Mouse (Mus musculus): ENCODE results near the gene Slc46a1. TPM values are rescaled to one million over a fixed set of nuclear protein-coding genes. Genes with fewer than 3 reads are reported as not detected.

The Slc46a1 gene
- polyA plus RNA-seq, 1 experiment from 2014 or later, result 19.0 TPM

DNA sequence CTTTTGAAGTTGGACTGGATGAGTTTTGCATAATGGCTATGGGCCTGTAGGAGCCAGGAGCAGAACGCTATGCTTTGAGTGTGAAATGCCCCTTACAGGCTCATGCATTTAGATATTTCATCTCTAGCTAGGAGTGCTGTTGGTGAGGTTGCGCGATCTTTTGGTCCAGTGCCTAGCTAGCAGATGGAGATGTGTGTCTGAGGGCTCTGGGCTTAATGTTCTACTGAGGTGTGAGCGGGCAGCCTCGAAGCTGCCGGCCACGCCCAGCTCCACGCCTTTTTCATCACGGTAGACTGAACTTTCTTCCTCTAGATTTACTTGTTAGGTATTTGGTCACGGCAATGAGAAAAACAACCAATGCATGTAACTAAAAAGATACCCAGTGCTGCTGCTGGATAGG, 34.3 kb upstream of the Slc46a1 start:
- Histone ChIP-seq H3K4me2 (replicated peaks) (no peak overlapping the region), H3K9ac (no peak overlapping the region), H3K4me3 (replicated peaks) (no peak overlapping the region), H3K36me3 (no peaks in the 10 kb centered on the region), H3K9me3 (replicated peaks) (no peaks in the 10 kb centered on the region), H3K27me3 (no peaks in the 10 kb centered on the region), H3K27ac (replicated peaks) (no peak overlapping the region), H3K4me1 (peaks cover 7% of the 10 kb centered on the region; the same call in 1 of the 2 replicates)
- 78% methylated on average over 10 of the region's 10 CpGs for WGBS
- no peak for ATAC-seq (ENCODE audit: insufficient number of reproducible peaks, low FRiP score, low TSS enrichment, low read depth)

DNA sequence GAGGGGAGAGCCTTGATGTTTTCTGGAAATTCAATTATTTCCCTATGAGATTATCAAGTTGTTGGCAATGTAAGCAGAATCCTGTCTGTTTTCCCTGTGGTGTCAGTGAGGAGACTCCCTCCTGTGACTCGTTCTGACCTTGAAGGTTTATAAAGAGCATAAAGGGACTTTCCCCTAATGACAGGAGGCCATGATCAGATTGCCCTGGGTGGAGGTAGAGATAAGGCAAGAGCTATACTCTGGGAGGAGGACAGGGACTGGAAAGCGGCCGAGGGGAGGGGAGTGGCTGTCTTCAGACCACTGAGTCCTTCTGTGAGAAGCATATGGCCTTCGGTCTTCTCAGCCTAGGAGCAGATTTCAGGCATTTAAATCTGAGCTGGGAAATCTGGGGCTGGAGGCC, 31.4 kb upstream of the Slc46a1 start:
- ATAC-seq (ENCODE audit: insufficient number of reproducible peaks, low FRiP score, low TSS enrichment, low read depth), result no peak
- 65% methylated on average over 4 of the region's 4 CpGs for WGBS
- no peaks in the 10 kb centered on the region for H3K9me3 ChIP-seq (replicated peaks)
- H3K4me1 ChIP-seq, result peaks cover 9% of the 10 kb centered on the region; the same call in 1 of the 2 replicates
- no peak overlapping the region for H3K27ac ChIP-seq (replicated peaks)
- H3K36me3 ChIP-seq, result no peaks in the 10 kb centered on the region
- no peaks in the 10 kb centered on the region for H3K27me3 ChIP-seq
- no peak overlapping the region for H3K4me3 ChIP-seq (replicated peaks)
- no peak overlapping the region for H3K4me2 ChIP-seq (replicated peaks)
- H3K9ac ChIP-seq, result no peak overlapping the region

DNA sequence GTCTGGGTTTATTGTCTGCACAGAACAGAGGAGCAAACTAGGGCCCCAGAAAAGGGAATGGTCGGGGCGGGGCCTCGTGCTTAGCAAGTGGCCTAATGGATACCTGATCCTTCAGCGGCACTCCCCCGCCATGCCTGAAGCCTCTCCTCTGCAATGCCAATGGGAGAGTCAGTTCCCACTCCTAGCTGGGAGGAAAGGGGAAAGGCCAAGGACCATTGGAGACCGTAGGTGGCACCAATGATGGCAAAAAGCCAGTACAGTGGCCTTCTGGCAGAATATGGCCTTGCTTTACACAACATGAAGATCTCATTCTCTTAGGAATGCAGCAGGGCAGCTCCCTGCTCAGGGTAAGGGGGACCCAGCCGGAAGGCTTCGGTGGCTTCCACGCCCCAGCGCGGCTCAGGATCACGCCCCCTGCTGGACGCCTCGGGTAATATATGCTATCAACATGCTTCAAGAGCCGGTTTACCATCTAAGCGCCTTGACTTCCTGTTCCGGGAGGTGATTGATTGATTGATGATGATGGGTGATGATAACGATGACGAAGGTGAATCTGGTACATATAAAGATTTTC, 29.6 kb upstream of the Slc46a1 start:
- Histone ChIP-seq H3K27ac (replicated peaks) (peak overlapping the region; percentile 55; the same call in 1 of the 2 replicates), H3K9ac (no peak overlapping the region), H3K9me3 (replicated peaks) (no peaks in the 10 kb centered on the region), H3K4me3 (replicated peaks) (no peak overlapping the region), H3K4me1 (peaks cover 9% of the 10 kb centered on the region; the same call in 1 of the 2 replicates), H3K4me2 (replicated peaks) (peak overlapping the region; percentile 17; the same call in 1 of the 2 replicates), H3K27me3 (no peaks in the 10 kb centered on the region), H3K36me3 (no peaks in the 10 kb centered on the region)
- WGBS, result 4% methylated on average over 19 of the region's 19 CpGs
- ATAC-seq (ENCODE audit: insufficient number of reproducible peaks, low FRiP score, low TSS enrichment, low read depth), result peak; percentile 70

DNA sequence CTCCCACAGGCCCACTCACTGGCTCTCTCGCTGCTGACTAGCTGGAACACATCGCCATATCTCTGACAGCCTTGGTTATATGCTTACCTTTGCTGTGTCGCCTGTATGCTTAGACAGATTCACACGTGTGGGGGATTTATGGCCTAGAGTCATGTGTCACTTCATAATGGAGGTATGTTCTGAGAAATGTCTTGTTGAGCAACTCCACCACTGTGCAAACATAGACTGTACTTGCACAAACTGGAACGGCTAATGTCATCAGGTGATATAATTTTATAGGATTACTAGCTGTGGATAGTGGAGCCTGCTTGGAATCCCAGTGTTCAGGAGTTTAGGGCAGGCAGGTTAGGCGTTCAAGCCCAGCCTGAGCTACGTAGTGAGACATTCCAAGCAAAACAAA, 28.3 kb upstream of the Slc46a1 start:
- 83% methylated on average over 7 of the region's 7 CpGs for WGBS
- Histone ChIP-seq H3K4me1 (peaks cover 9% of the 10 kb centered on the region; the same call in 1 of the 2 replicates), H3K36me3 (no peaks in the 10 kb centered on the region), H3K4me3 (replicated peaks) (no peak overlapping the region), H3K9me3 (replicated peaks) (no peaks in the 10 kb centered on the region), H3K9ac (no peak overlapping the region), H3K27ac (replicated peaks) (no peak overlapping the region), H3K4me2 (replicated peaks) (no peak overlapping the region), H3K27me3 (no peaks in the 10 kb centered on the region)
- ATAC-seq (ENCODE audit: insufficient number of reproducible peaks, low FRiP score, low TSS enrichment, low read depth), result no peak

DNA sequence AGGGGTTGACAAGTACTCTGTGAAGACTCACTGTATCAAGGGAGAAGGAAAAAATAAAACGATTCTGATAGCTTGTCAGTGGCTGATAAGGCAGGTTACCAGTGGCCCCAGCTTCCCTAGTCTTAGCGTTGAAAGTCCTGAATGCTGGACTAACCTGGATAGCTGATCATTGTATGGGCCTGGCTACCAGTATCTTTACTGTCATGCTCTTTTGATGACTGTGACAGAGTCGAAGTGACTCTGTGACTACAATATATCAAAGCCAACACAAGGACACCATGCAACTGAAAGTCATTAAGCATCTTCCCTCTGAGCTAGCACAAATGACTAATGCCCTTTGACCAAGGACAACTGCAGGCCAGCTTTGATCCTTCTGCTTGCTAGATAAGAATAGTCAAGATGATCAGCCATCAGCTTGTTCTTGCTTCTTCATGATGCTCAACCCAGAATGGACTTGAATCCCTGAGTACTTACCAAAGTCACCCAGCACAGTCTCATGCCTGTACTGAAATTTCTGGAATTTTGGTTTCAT, 27.0 kb upstream of the Slc46a1 start:
- no peaks in the 10 kb centered on the region for H3K9me3 ChIP-seq (replicated peaks)
- ATAC-seq (ENCODE audit: insufficient number of reproducible peaks, low FRiP score, low TSS enrichment, low read depth), result no peak
- H3K27me3 ChIP-seq, result no peaks in the 10 kb centered on the region
- H3K27ac ChIP-seq (replicated peaks), result no peak overlapping the region
- H3K4me3 ChIP-seq (replicated peaks), result no peak overlapping the region
- no peak overlapping the region for H3K9ac ChIP-seq
- 83% methylated on average over 3 of the region's 3 CpGs for WGBS
- H3K36me3 ChIP-seq, result no peaks in the 10 kb centered on the region
- no peak overlapping the region for H3K4me2 ChIP-seq (replicated peaks)
- H3K4me1 ChIP-seq, result peaks cover 9% of the 10 kb centered on the region; the same call in 1 of the 2 replicates

DNA sequence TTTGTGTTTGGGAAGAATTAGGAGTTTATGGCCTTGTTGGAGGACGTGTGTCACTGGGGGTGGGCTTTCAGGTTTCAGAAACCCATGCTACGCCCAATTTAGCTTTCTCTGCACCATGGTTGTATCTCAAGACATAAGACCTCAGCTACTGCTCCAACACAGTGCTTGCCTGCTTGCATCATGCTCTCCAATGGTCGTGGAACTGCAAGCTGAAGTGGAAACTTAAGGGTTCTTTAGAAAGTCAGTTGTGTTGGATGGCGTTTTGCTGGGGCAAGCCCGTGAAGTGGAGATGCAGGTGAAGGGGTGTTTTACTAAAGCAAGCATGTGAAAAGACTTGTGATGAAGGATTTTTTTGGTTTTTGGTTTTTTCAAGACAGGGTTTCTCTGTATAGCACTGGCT, 22.4 kb upstream of the Slc46a1 start:
- ATAC-seq (ENCODE audit: insufficient number of reproducible peaks, low FRiP score, low TSS enrichment, low read depth), result no peak
- H3K4me2 ChIP-seq (replicated peaks), result no peak overlapping the region
- H3K36me3 ChIP-seq, result no peaks in the 10 kb centered on the region
- H3K9me3 ChIP-seq (replicated peaks), result no peaks in the 10 kb centered on the region
- H3K27me3 ChIP-seq, result no peaks in the 10 kb centered on the region
- no peak overlapping the region for H3K4me3 ChIP-seq (replicated peaks)
- WGBS, result 82% methylated on average over 5 of the region's 5 CpGs
- H3K27ac ChIP-seq (replicated peaks), result no peak overlapping the region
- no peaks in the 10 kb centered on the region for H3K4me1 ChIP-seq
- H3K9ac ChIP-seq, result no peak overlapping the region

DNA sequence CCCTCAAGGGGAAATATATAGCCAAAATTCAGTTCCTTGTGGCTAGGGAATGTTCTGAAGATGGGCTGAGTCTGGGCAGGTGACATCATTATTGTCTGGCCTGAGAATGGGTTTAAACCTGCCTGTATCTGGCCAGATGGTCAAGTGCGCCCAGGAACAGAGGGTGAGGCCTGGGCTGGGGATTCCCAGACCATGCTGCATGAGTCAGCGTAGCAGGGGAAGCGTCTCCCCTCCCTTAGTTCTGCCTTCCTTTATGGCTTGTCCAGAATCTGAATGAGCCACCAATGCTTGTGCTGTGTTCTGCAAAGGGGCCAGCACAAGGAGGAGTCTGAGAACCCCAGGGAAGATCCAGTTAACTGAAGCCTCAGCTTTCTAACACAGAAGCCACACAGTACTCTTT, 18.3 kb upstream of the Slc46a1 start:
- H3K4me3 ChIP-seq (replicated peaks), result no peak overlapping the region
- 75% methylated on average over 3 of the region's 3 CpGs for WGBS
- no peak for ATAC-seq (ENCODE audit: insufficient number of reproducible peaks, low FRiP score, low TSS enrichment, low read depth)

DNA sequence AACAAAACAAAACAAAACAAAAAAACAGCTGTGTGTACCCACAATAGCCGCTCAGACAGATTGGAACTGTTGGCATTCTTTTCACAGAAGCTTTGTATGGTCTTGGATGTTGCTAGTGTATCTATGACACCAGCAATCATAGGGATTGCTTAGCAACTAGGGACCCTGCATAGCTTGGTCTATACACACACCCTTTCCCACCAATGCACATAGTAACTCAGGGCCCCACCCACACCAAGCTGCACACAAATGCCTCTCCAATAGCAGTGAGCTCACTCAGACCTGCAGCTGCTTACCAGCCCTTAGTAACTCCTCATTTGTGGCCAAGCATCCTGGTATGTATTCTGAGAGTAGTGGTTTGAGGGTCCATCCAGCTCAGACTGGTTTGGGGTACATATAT, 17.3 kb upstream of the Slc46a1 start:
- no peak overlapping the region for H3K4me2 ChIP-seq (replicated peaks)
- no peak overlapping the region for H3K27ac ChIP-seq (replicated peaks)
- no peaks in the 10 kb centered on the region for H3K9me3 ChIP-seq (replicated peaks)
- 85% methylated on average over 1 of the region's 1 CpGs for WGBS
- ATAC-seq (ENCODE audit: insufficient number of reproducible peaks, low FRiP score, low TSS enrichment, low read depth), result peak; percentile 63; the same call in 1 of the 2 replicates
- no peaks in the 10 kb centered on the region for H3K36me3 ChIP-seq
- no peak overlapping the region for H3K4me3 ChIP-seq (replicated peaks)
- 0 out of 2 replicates have a peak, but pooled peaks cover 5% of the 10 kb centered on the region for H3K27me3 ChIP-seq
- no peaks in the 10 kb centered on the region for H3K4me1 ChIP-seq
- H3K9ac ChIP-seq, result no peak overlapping the region

More for the DNA sequence above, 18.3 kb upstream of the Slc46a1 start:
- Histone ChIP-seq H3K9ac (no peak overlapping the region), H3K27me3 (0 out of 2 replicates have a peak, but pooled peaks cover 3% of the 10 kb centered on the region), H3K36me3 (no peaks in the 10 kb centered on the region), H3K4me1 (no peaks in the 10 kb centered on the region), H3K9me3 (replicated peaks) (no peaks in the 10 kb centered on the region), H3K27ac (replicated peaks) (no peak overlapping the region), H3K4me2 (replicated peaks) (no peak overlapping the region)

DNA sequence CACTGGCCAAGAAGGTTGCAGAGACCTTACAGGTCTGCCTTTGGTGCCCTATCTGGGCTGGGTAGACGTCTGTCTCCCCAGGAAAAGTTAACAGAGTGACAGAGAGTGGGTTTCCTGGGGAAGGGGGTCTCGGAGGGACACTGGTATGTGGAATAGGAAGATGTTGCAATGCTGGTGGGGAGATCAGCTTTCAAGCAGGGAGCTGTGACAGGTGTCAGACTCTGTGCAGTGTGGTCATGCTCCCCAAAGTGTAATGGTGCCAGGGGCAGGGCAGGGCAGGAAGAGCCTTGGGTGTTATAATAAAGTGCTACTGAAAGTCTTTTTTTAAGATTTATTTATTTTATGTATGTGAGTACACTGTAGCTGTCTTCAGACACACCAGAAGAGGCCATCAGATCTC, 15.2 kb upstream of the Slc46a1 start:
- H3K36me3 ChIP-seq, result no peaks in the 10 kb centered on the region
- H3K9ac ChIP-seq, result no peak overlapping the region
- H3K4me1 ChIP-seq, result no peaks in the 10 kb centered on the region
- ATAC-seq (ENCODE audit: insufficient number of reproducible peaks, low FRiP score, low TSS enrichment, low read depth), result no peak
- no peak overlapping the region for H3K4me3 ChIP-seq (replicated peaks)
- no peaks in the 10 kb centered on the region for H3K9me3 ChIP-seq (replicated peaks)
- WGBS, result 26% methylated on average over 2 of the region's 2 CpGs
- H3K27ac ChIP-seq (replicated peaks), result no peak overlapping the region
- H3K27me3 ChIP-seq, result 0 out of 2 replicates have a peak, but pooled peaks cover 5% of the 10 kb centered on the region
- no peak overlapping the region for H3K4me2 ChIP-seq (replicated peaks)

DNA sequence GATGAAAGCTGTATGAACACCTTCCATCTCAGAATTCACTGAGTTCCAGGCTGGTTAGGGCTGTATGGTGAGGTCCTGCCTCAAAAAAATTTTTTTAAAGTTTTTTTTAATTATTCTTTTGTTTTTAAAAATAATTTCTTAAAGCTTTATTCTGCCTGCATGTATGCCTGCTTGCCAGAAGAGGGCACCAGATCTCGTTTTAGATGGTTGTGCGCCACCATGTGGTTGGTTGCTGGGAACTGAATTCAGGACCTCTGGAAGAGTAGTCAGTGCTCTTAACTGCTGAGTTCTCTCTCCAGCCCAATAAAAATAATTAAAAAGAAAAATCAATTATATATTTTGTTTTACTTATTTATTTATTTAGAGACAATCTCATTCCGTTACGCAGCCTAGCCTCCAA, 11.8 kb upstream of the Slc46a1 start:
- WGBS, result 12% methylated on average over 4 of the region's 4 CpGs
- ATAC-seq (ENCODE audit: insufficient number of reproducible peaks, low FRiP score, low TSS enrichment, low read depth), result no peak
- H3K4me2 ChIP-seq (replicated peaks), result no peak overlapping the region
- no peaks in the 10 kb centered on the region for H3K36me3 ChIP-seq
- H3K4me3 ChIP-seq (replicated peaks), result no peak overlapping the region
- H3K4me1 ChIP-seq, result no peaks in the 10 kb centered on the region
- 0 out of 2 replicates have a peak, but pooled peaks cover 5% of the 10 kb centered on the region for H3K27me3 ChIP-seq
- H3K9ac ChIP-seq, result no peak overlapping the region
- no peak overlapping the region for H3K27ac ChIP-seq (replicated peaks)
- no peaks in the 10 kb centered on the region for H3K9me3 ChIP-seq (replicated peaks)

DNA sequence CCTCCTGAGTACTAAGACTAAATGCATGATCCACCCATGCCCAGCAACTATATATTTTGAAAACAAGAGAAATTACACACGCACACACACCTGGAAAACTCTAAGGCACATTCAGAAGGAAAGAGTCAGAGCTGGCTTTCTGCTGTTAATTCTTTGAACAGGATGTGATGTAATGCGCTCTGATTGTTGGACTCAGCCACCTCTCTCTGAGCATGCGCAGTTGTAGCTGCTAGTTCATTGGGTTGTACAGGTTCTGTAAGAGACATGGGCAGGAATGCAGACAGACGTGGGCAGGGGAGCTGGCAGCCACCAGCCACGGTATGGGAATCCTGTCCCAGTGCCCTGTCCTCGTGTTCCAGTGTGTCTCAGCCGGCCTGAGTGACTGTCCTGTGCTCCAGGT, 11.2 kb upstream of the Slc46a1 start:
- Histone ChIP-seq H3K36me3 (no peaks in the 10 kb centered on the region), H3K27me3 (0 out of 2 replicates have a peak, but pooled peaks cover 5% of the 10 kb centered on the region), H3K4me1 (no peaks in the 10 kb centered on the region), H3K4me2 (replicated peaks) (no peak overlapping the region), H3K4me3 (replicated peaks) (no peak overlapping the region), H3K9ac (no peak overlapping the region), H3K27ac (replicated peaks) (no peak overlapping the region), H3K9me3 (replicated peaks) (no peaks in the 10 kb centered on the region)
- 73% methylated on average over 7 of the region's 7 CpGs for WGBS
- peak; percentile 7; the same call in 1 of the 2 replicates for ATAC-seq (ENCODE audit: insufficient number of reproducible peaks, low FRiP score, low TSS enrichment, low read depth)

DNA sequence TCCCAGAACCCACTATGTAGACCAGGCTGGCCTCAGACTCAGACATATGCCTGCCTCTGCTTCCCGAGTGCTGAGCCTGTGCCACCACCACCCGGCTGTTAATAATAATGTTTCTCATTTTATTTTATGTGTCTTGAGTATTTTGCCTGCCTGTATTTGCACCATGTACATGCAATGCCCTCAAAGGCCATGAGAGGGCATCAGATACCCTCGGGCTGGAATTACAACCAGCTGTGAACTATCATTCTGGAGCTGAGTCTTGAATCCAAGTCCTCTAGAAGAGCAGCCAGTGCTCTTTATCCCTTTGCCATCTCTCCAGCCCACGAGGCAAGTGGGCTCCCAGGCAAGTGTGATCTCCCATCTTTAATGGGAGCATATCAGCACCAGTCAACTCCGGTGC, 10.2 kb upstream of the Slc46a1 start:
- H3K4me2 ChIP-seq (replicated peaks), result no peak overlapping the region
- 41% methylated on average over 5 of the region's 5 CpGs for WGBS
- 0 out of 2 replicates have a peak, but pooled peaks cover 3% of the 10 kb centered on the region for H3K27me3 ChIP-seq
- no peaks in the 10 kb centered on the region for H3K36me3 ChIP-seq
- H3K4me3 ChIP-seq (replicated peaks), result no peak overlapping the region
- H3K27ac ChIP-seq (replicated peaks), result no peak overlapping the region
- ATAC-seq (ENCODE audit: insufficient number of reproducible peaks, low FRiP score, low TSS enrichment, low read depth), result no peak
- no peak overlapping the region for H3K9ac ChIP-seq
- no peaks in the 10 kb centered on the region for H3K4me1 ChIP-seq
- H3K9me3 ChIP-seq (replicated peaks), result no peaks in the 10 kb centered on the region
